Mouse (Mus musculus) cerebellum, adult 2 months (tissue): Measurements from ENCODE around the gene Amacr.

Experiments used
- CTCF ChIP-seq: fragments of 200-500 bp; IDR thresholded peaks from 2 replicates; pipeline ENCODE4 v1.5.1; 2011; ENCODE audit warnings: low read depth, mild to moderate bottlenecking, control low read depth, low read length, moderate library complexity, borderline replicate concordance; ENCODE audit not compliant: insufficient read depth
- POLR2A ChIP-seq: fragments of 200-500 bp; IDR thresholded peaks from 2 replicates; pipeline ENCODE4 v1.6.1; 2011; ENCODE audit warnings: low read length, control low read depth, borderline replicate concordance; ENCODE audit not compliant: insufficient read depth

DNA sequence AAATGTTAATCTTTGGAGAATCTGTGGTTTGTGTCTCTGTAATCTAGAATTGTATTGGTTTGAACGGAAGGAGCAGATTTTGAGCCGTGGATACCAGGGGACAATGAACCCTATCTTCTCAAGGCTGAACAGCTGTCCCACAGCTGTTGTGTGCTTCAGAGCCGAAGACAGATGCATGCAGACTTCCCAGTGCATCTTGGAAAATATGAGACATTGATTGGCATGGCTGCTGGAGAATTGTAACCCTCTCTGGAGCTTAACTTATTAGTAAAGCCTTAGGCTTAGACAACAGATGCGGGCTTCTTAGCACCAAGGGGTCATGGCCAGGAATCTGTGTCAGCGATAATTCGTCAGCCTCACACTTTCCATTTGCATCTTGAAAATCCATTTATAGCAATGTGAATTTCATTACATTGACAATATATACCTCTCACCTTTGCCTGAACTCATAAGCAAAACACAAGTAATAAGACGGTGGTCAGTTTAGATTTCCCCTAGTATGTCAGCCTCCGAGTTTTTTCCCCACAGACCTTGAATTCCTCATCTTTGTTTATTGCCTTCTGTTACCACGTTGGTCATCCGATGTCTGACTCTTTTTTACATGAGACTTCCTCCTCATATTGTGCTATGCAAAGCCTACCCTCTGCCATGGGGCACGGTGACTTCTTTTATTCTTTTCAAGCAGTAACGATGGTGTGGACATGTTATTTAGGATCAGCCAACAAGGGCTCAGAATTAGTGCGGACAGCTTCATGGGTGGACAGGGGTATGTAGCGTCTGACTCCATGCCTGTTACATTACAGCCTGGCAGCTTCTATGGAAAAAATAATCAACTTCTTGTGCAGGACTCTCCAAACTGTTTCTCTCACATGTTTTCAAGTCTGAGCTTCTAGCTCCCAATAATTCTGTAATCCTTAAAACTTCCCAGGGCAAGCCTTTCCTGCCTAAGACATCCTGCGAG is 41.1 kb upstream of the Amacr start:
- TF ChIP-seq POLR2A (no peak), CTCF (no peak)
